Mouse (Mus musculus) heart, embryonic 16.5 days (tissue): ENCODE measurements at regions not wholly inside any gene's neighbourhood (a gene's known extent, or its start where the extent isn't known, plus 50 kb on each side); places are given as distances from the start of the nearest gene placed in this dataset.

Source experiments
- ATAC-seq: fragments of 200-750 bp; cut with Nextera tagmentation; replicated peaks from 2 replicates; pipeline ENCODE4 v1.8.0; 2017; ENCODE audit warnings: moderate number of reproducible peaks; ENCODE audit not compliant: insufficient read depth, low FRiP score; ENCODE audit errors: extremely low read depth
- H3K27ac ChIP-seq: fragments of 300-500 bp; sonication (generic); 2 replicates; pipeline ENCODE4 v1.5.1; 2014; ENCODE audit warnings: mild to moderate bottlenecking, low read length, control low read depth, moderate library complexity
- H3K27me3 ChIP-seq: fragments of 300-500 bp; sonication (generic); 2 replicates; pipeline ENCODE4 v1.6.1; 2014; ENCODE audit warnings: low read length, mixed read lengths; ENCODE audit not compliant: control insufficient read depth, insufficient read depth
- H3K36me3 ChIP-seq: fragments of 300-500 bp; sonication (generic); 2 replicates; pipeline ENCODE4 v1.6.1; 2014; ENCODE audit not compliant: control insufficient read depth, insufficient read depth
- H3K4me1 ChIP-seq: fragments of 300-500 bp; sonication (generic); 2 replicates; pipeline ENCODE4 v1.6.1; 2014; ENCODE audit warnings: low read length, mixed read lengths; ENCODE audit not compliant: control insufficient read depth, insufficient read depth
- H3K4me2 ChIP-seq: fragments of 300-500 bp; sonication (generic); 2 replicates; pipeline ENCODE4 v1.6.1; 2014; ENCODE audit warnings: low read depth, mild to moderate bottlenecking, control low read depth, low read length
- H3K4me3 ChIP-seq: fragments of 300-500 bp; sonication (generic); 2 replicates; pipeline ENCODE4 v1.5.1; 2014; ENCODE audit warnings: mild to moderate bottlenecking, control low read depth, low read length
- H3K9ac ChIP-seq: fragments of 300-500 bp; sonication (generic); 2 replicates; pipeline ENCODE4 v1.6.1; 2014; ENCODE audit warnings: low read length, control low read depth
- H3K9me3 ChIP-seq: fragments of 300-500 bp; sonication (generic); replicated peaks from 2 replicates; pipeline ENCODE4 v1.6.1; 2016; ENCODE audit warnings: low read length; ENCODE audit not compliant: control insufficient read depth
- WGBS: fragments of 180-500 bp; shearing (Covaris S2); extraction: QIAGEN DNeasy Blood & Tissue Kit; methylation state at CpG from one replicate; pipeline ENCODE4 v1.1.7; 2014; 5-methylcytosine and 5-hydroxymethylcytosine counted together

- ATAC-seq, result no peak
Observed at GRCm38 (mm10) chr15:52232442-52232841, 1652.3 kb upstream of the Gm7489 start.

GRCm38 (mm10) chr15:52236220-52236619 lies 1648.5 kb upstream of the Gm7489 start:
- Histone ChIP-seq H3K9me3 (no peaks in the 10 kb centered on the region), H3K27me3 (no peaks in the 10 kb centered on the region), H3K9ac (no peak overlapping the region), H3K4me2 (no peak overlapping the region), H3K36me3 (no peaks in the 10 kb centered on the region), H3K4me3 (no peak overlapping the region), H3K4me1 (no peaks in the 10 kb centered on the region; the same call in 1 of the 2 replicates), H3K27ac (no peak overlapping the region)
- no peak for ATAC-seq
- 29% methylated on average over 8 of the region's 8 CpGs for WGBS

More at GRCm38 (mm10) chr15:52232442-52232841, 1652.3 kb upstream of the Gm7489 start:
- Histone ChIP-seq H3K4me3 (no peak overlapping the region), H3K36me3 (no peaks in the 10 kb centered on the region), H3K4me1 (no peaks in the 10 kb centered on the region; the same call in 1 of the 2 replicates), H3K9me3 (no peaks in the 10 kb centered on the region), H3K27me3 (no peaks in the 10 kb centered on the region), H3K4me2 (no peak overlapping the region), H3K9ac (no peak overlapping the region), H3K27ac (no peak overlapping the region)
- WGBS, result 70% methylated on average over 5 of the region's 5 CpGs

GRCm38 (mm10) chr15:52242890-52243289 lies 1641.8 kb upstream of the Gm7489 start:
- Histone ChIP-seq H3K4me1 (no peaks in the 10 kb centered on the region), H3K9ac (no peak overlapping the region)
- WGBS, result 87% methylated on average over 1 of the region's 1 CpGs

More at GRCm38 (mm10) chr15:52242890-52243289, 1641.8 kb upstream of the Gm7489 start:
- Histone ChIP-seq H3K27ac (no peak overlapping the region), H3K9me3 (no peaks in the 10 kb centered on the region), H3K4me2 (no peak overlapping the region), H3K36me3 (no peaks in the 10 kb centered on the region), H3K27me3 (no peaks in the 10 kb centered on the region), H3K4me3 (no peak overlapping the region)
- no peak for ATAC-seq
